Mouse (Mus musculus) frontal cortex, adult 2 months (tissue): ENCODE data around the gene U2surp. TPM values are rescaled to one million over a fixed set of nuclear protein-coding genes. Genes with fewer than 3 reads are reported as not detected.
"Not testable (repeated sequence)": the region's sequence is repeated elsewhere in the genome, so short reads cannot be mapped to it uniquely, and the experiment has no call there.

ENCODE experiments used
- DNase-seq, 2 experiments: peaks; one replicate each; pipeline ENCODE4 v3.0.0; 2022; ENCODE audit warnings: low spot score in 1 of 2; ENCODE audit errors: extremely low spot score in 1 of 2
- polyA plus RNA-seq: library from polyadenylated mRNA; depleted of rRNA; stranded (reverse); fragments of >200 nt; gene quantifications from 2 replicates; pipeline ENCODE4 v1.2.3, GENCODE M21; 2012; rRNA removed

U2surp gene
- polyA plus RNA-seq, 1 experiment = 28.6 TPM

GRCm38 (mm10) chr9:95478443-95478842 lies 33.4 kb downstream of the U2surp start:
- DNase-seq = no peak

- peak in 1 of 2 experiments; percentile 71 for DNase-seq
Measured at GRCm38 (mm10) chr9:95472926-95473325, 38.9 kb downstream of the U2surp start.

GRCm38 (mm10) chr9:95469011-95469576 lies 42.7 kb downstream of the U2surp start:
- DNase-seq = not testable (repeated sequence)

GRCm38 (mm10) chr9:95464028-95464427 lies 47.8 kb downstream of the U2surp start:
- DNase-seq = no peak

GRCm38 (mm10) chr9:95451931-95452330 lies 59.9 kb downstream of the U2surp start:
- DNase-seq = peak in 1 of 2 experiments; percentile 17

- DNase-seq = no peak
Measured at GRCm38 (mm10) chr9:95450586-95450985, 61.2 kb downstream of the U2surp start.

GRCm38 (mm10) chr9:95442321-95442731 lies 69.5 kb downstream of the U2surp start:
- peak in 1 of 2 experiments; percentile 44 for DNase-seq

GRCm38 (mm10) chr9:95437883-95438282 lies 73.9 kb downstream of the U2surp start:
- no peak for DNase-seq

- DNase-seq = no peak
Measured at GRCm38 (mm10) chr9:95436294-95436613, 75.5 kb downstream of the U2surp start.

- DNase-seq = no peak
Measured at GRCm38 (mm10) chr9:95435506-95436293, 76.1 kb downstream of the U2surp start.

GRCm38 (mm10) chr9:95428277-95428676 lies 83.5 kb downstream of the U2surp start:
- DNase-seq = no peak

GRCm38 (mm10) chr9:95413911-95414310 lies 97.9 kb downstream of the U2surp start:
- DNase-seq = no peak

GRCm38 (mm10) chr9:95412047-95412446 lies 99.7 kb downstream of the U2surp start:
- no peak for DNase-seq

- DNase-seq = no peak
Measured at GRCm38 (mm10) chr9:95407586-95408220, 104.1 kb downstream of the U2surp start.

Other genes with a start within 250 kb of the U2surp start
- 34.5 and 41.6 TPM in 2 replicates for gene Chst2, start 105.3 kb downstream of the U2surp start, polyA plus RNA-seq
- gene Paqr9, start 47.7 kb upstream of the U2surp start, polyA plus RNA-seq = 14.7 and 14.9 TPM in 2 replicates
- gene Pcolce2, start 125.6 kb upstream of the U2surp start, polyA plus RNA-seq = 0.86 and 2.3 TPM in 2 replicates
- gene Trpc1, start 238.4 kb upstream of the U2surp start, polyA plus RNA-seq = 19.4 and 22.4 TPM in 2 replicates